Mouse (Mus musculus) stomach, adult 2 months (tissue): ENCODE data around the gene Olfr891. TPM values are rescaled to one million over a fixed set of nuclear protein-coding genes. Genes with fewer than 3 reads are reported as not detected.

Experiments
- polyA plus RNA-seq: library from polyadenylated mRNA; depleted of rRNA; stranded (reverse); fragments of >200 nt; gene quantifications from 2 replicates; pipeline ENCODE4 v1.2.3, GENCODE M21; 2012; rRNA removed

The Olfr891 gene
- polyA plus RNA-seq: not detected in 2 replicates

DNA sequence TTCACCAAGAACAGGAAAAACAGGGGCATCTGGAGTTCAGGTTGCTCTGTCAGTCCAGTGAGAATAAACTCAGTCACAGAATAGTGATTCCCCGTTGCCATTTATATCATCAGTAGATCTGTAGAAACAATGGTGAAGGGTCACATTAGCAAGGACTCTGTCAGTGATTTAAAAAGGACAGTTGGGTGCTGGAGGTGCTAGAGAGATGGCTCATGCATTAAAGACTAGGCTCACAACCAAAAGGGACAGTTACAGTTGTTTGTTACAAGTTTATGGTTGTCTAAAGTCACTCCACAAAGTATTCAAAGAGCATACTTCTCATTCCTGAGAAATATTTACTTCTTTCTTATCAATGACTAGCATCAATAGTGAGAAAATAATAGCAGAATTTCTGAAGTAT is at the start of gene Olfr891:
Gene Olfr891, minus strand, starts transcription at position 101 of the 400 bp plus-strand sequence.

DNA sequence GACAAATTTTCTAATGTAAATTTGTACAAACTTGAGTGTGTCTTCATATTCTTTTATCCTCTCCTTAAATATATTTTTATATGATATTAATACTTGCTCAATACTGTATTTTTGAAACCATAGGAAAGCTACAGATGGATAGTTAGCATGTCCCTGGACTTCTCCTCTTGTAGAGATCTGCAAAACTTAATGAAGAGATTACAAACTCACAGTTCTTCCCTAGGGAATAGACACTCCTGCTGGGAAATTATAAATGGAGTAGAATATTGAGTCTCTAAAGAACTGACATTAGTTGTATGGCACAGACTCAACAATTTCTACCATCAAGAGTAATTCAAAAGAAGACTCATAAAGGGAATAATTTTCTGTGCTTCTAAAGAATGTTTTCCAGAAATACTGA is 37.1 kb upstream of the Olfr891 start, which contains the start of gene Olfr894:
Gene Olfr894, plus strand, starts transcription at position 301 of the 400 bp plus-strand sequence.

DNA sequence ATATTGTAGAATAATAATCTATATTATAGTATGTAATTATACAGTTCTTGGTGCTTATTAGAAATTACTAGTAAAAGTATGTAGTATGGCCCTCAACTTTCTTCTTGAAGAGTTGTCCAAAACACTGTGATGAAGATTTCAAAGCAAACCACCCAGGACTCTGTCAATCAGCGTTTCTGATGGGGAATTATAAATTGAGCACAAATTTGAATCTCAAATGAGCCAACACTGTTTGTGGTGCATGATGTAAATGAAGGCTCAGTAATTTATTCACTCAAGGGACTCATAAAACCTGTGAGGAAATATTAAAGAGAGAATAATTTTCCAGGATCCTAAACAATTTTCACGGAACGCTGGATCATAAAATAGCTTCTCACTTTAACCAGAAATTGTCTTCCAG is 27.4 kb upstream of the Olfr891 start, which contains the start of gene Olfr893:
Gene Olfr893, plus strand, starts transcription at position 301 of the 400 bp plus-strand sequence.

DNA sequence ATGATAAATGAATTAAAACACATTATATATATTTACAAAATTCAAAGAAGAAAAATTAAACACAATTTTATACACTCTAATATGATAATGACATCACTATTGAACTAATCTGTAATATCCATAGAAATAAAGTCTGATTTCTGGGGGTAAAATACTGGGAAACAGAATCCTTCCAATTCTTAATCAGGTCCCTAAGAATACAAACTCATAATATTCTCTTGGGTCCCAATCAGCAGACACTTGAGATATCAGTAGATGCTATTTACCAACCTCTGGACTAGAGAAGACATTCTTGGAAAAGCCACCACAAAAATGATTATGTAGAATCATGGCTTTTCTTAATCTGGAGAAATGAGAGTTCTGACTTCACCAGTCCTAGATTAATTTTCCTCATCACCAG is 38.4 kb downstream of the Olfr891 start, which contains the start of gene Olfr890:
Gene Olfr890, plus strand, starts transcription at position 301 of the 400 bp plus-strand sequence.

Other genes starting within 250 kb of the Olfr891 start
- gene Olfr881, start 189.0 kb downstream of the Olfr891 start, polyA plus RNA-seq: not detected in 2 replicates
- gene Olfr883, start 155.0 kb downstream of the Olfr891 start, polyA plus RNA-seq: not detected in 2 replicates
- gene Olfr884, start 134.3 kb downstream of the Olfr891 start, polyA plus RNA-seq: not detected in 2 replicates
- not detected in 2 replicates for gene Olfr885, start 119.5 kb downstream of the Olfr891 start, polyA plus RNA-seq
- gene Olfr887, start 96.7 kb downstream of the Olfr891 start, polyA plus RNA-seq: not detected in 2 replicates
- gene Olfr888, start 72.7 kb downstream of the Olfr891 start, polyA plus RNA-seq: not detected in 2 replicates
- gene Olfr889, start 65.6 kb downstream of the Olfr891 start, polyA plus RNA-seq: not detected in 2 replicates
- gene Olfr890, start 38.3 kb downstream of the Olfr891 start, polyA plus RNA-seq: not detected in 2 replicates
- gene Olfr893, start 27.5 kb upstream of the Olfr891 start, polyA plus RNA-seq: not detected in 2 replicates
- not detected in 2 replicates for gene Olfr894, start 37.2 kb upstream of the Olfr891 start, polyA plus RNA-seq
- gene Olfr143, start 72.0 kb upstream of the Olfr891 start, polyA plus RNA-seq: not detected in 2 replicates
- gene Olfr895, start 87.0 kb upstream of the Olfr891 start, polyA plus RNA-seq: not detected in 2 replicates
- gene Olfr896-ps1, start 110.3 kb upstream of the Olfr891 start, polyA plus RNA-seq: not detected in 2 replicates
- not detected in 2 replicates for gene Olfr25, start 148.2 kb upstream of the Olfr891 start, polyA plus RNA-seq
- gene Olfr898, start 167.6 kb upstream of the Olfr891 start, polyA plus RNA-seq: not detected in 2 replicates
- gene Olfr250, start 186.1 kb upstream of the Olfr891 start, polyA plus RNA-seq: not detected in 2 replicates
- gene Olfr251, start 196.3 kb upstream of the Olfr891 start, polyA plus RNA-seq: not detected in 2 replicates
- not detected in 2 replicates for gene Olfr147, start 220.9 kb upstream of the Olfr891 start, polyA plus RNA-seq
- gene Olfr901, start 248.6 kb upstream of the Olfr891 start, polyA plus RNA-seq: not detected in 2 replicates